Mouse (Mus musculus) right cerebral cortex, postnatal 25 days (tissue): ENCODE measurements around the gene Zfp36l1.

ENCODE experiments used
- DNase-seq: peaks from one replicate; pipeline ENCODE4 v3.0.0; 2022

Zfp36l1 gene

GRCm38 (mm10) chr12:80064306-80064705 lies 48.5 kb downstream of the Zfp36l1 start:
- no peak for DNase-seq

DNA sequence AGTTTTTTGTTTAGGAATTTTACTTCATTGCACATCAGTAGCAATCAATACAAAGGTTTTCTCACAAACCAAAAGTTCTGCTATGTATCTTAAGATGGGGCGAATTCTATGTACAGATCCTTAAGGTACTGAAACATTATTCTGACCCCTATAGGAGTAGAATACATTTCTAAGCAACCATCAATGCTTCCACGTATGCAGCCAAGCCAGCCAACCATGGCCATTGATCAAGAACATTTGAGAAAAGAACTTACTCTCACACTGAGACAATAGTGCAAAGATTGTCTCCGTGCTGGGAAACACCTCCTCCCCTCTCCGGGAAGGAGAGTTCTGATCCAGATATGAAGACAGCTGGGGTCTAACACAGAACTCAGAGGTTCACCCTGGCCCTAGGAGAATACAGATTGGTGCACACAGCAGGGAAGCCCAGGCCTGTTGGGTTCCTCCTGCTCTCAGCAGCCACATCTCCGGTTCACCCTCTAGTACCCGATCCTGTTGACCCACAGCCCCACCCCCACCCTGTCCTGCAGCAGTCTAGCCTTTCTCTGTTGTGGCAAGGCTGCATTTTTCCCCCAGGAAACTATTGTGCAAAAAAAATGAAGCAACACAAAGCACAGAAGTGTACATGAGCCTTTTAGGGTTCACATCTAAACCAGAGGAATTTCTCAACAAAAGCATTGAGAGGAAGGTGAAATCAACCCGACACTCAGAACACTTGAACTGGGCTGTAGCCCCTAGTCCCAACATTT lies 49.2 kb downstream of the Zfp36l1 start:
- no peak for DNase-seq

DNA sequence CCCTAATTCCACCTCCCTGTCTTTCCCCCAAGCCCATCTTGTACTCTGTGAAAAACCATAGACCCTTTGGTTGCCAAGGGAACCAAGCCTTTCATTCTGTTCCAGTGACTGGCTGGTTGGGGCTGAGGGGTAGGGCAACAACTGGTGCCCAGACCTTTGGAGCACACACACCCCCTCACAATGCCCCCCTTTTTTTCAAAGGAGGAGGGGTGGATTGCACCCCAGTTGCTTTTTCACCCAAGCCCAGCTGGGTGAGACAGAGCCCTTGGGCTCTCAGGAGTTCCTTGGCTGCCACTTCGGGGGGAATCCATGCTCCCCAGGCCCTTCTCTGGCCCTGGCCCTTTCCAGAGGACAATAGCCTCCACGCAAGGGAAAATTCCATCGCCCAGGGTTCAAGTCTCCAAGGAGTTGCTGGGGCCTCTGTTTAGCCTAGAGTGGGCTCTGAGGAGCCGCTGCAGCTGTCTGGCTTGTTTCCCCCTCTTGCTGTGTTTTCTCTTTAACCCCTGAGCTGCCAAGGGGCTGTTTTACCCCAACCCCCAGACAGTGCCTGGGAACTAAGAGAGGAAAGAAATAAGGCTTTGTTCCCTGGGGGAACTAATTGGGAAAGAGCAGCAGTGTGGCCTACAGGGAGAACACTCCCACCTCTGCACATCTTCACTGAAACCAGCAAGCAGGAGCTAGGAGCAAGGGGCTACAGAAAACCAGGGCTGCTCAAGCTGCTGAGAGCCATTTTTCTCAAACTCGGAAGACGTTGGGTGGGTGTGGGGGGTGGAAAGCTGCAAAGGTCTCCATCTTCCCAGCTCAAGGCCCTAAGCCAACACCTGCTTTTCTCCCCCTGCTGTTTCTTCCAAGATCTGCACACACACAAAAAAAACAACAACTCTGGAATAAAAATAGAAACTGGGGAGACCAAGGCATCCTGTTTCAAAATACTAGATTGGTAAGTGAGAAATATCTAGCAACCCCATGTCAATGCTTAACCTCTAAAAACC lies 50.1 kb downstream of the Zfp36l1 start:
- DNase-seq = peak; percentile 41

DNA sequence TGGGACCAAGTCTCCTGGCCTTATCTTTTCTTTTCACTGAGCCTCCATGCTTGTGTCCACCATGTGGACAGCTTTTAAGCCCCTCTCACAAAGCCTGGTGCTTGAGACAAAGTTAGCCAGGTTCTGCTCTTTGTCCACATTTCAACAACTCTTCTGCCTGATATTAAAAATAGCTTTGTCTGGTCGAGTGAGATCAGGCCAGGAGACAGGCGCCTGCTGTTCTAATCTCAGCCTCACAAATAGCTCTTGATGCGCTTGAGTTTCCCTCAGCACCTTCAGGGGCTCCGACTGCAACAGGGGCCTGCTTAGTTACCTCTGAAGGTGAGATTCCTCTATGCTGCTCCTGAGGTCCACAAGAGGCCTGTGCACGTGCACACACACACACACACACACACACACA lies 51.0 kb downstream of the Zfp36l1 start:
- no peak for DNase-seq

- DNase-seq = no peak
Measured at GRCm38 (mm10) chr12:80060809-80061208, 52.0 kb downstream of the Zfp36l1 start.

DNA sequence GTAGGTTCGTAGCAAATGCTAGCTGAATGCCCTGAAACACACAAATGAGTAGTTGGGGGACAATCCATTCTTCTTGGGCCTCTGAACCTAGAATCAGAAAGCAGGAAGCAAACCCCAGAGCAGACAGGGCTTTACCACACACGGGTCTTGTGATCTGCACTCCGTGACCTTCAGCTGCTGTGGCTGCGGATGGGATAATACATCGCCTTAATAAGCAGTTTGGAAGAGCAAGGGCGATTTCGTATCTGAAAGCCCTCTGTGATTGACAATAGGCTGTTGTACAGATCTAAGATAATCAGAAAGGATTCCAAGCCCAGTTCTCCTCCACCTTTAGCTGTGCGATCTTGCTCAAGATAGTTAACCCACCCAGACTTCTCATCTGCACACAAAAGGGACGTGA lies 52.5 kb downstream of the Zfp36l1 start:
- no peak for DNase-seq

- no peak for DNase-seq
Measured at GRCm38 (mm10) chr12:80059773-80060328, 53.0 kb downstream of the Zfp36l1 start.
